Mouse (Mus musculus) embryonic fibroblast, embryonic 13.5 days (primary cell): ENCODE measurements at regions not wholly inside any gene's neighbourhood (a gene's known extent, or its start where the extent isn't known, plus 50 kb on each side); places are given as distances from the start of the nearest gene placed in this dataset.

Source experiments
- CTCF ChIP-seq: IDR thresholded peaks from 2 replicates; pipeline ENCODE4 v1.5.1; 2011; ENCODE audit warnings: mild to moderate bottlenecking, control low read depth, low read length, moderate library complexity, borderline replicate concordance; ENCODE audit not compliant: insufficient read depth
- POLR2A ChIP-seq: IDR thresholded peaks from 2 replicates; pipeline ENCODE4 v1.6.1; 2011; ENCODE audit warnings: low read depth, mild to moderate bottlenecking, control low read depth, low read length, moderate library complexity

DNA sequence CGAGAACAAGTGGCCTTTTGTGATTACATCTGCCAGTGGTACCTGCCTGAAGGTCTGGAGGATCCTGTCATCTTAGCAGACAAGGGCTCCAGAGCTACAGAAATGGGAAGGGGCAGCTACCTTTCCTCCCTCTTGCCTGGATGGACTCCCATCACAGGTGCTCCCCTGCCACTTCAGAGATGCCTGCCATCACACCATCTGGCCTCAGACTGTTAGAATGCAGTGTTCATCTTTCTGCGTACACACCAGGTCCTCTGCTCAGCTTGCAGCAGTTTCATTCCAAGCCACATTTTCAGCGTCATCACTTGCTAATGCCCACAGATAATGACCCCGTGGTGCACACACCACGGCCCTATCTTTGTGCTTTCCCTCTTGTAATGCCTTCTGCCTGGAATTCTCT is 666.1 kb upstream of the A1bg start:
- TF ChIP-seq POLR2A (no peak), CTCF (no peak)
